Mouse (Mus musculus): ENCODE results near the gene A430078G23Rik.

A430078G23Rik gene

GRCm38 (mm10) chr8:3411901-3412301 is 58.7 kb downstream of the A430078G23Rik start:
- Histone ChIP-seq H3K36me3 (ENCODE audit: control insufficient read depth, insufficient read depth, low read length, poor library complexity, severe bottlenecking) (peaks cover 21% of the 10 kb centered on the region), H3K27me3 (ENCODE audit: control insufficient read depth, insufficient read depth, low read length, poor library complexity, severe bottlenecking) (no peaks in the 10 kb centered on the region)
- DNase-seq (ENCODE audit: low read depth, low spot score) = no peak

- Histone ChIP-seq H3K27me3 (ENCODE audit: control insufficient read depth, insufficient read depth, low read length, poor library complexity, severe bottlenecking) (no peaks in the 10 kb centered on the region), H3K36me3 (ENCODE audit: control insufficient read depth, insufficient read depth, low read length, poor library complexity, severe bottlenecking) (peaks cover 17% of the 10 kb centered on the region)
- no peak for DNase-seq (ENCODE audit: low read depth, low spot score)
Measured at GRCm38 (mm10) chr8:3412816-3413215, 59.6 kb downstream of the A430078G23Rik start.

GRCm38 (mm10) chr8:3414639-3415190 is 61.5 kb downstream of the A430078G23Rik start:
- no peak for DNase-seq (ENCODE audit: low read depth, low spot score)
- Histone ChIP-seq H3K27me3 (ENCODE audit: control insufficient read depth, insufficient read depth, low read length, poor library complexity, severe bottlenecking) (no peaks in the 10 kb centered on the region), H3K36me3 (ENCODE audit: control insufficient read depth, insufficient read depth, low read length, poor library complexity, severe bottlenecking) (peaks cover 15% of the 10 kb centered on the region)

- peaks cover 14% of the 10 kb centered on the region for H3K36me3 ChIP-seq (ENCODE audit: control insufficient read depth, insufficient read depth, low read length, poor library complexity, severe bottlenecking)
- no peak for DNase-seq (ENCODE audit: low read depth, low spot score)
- H3K27me3 ChIP-seq (ENCODE audit: control insufficient read depth, insufficient read depth, low read length, poor library complexity, severe bottlenecking) = no peaks in the 10 kb centered on the region
Measured at GRCm38 (mm10) chr8:3415259-3415658, 62.0 kb downstream of the A430078G23Rik start.

GRCm38 (mm10) chr8:3415661-3416060 is 62.4 kb downstream of the A430078G23Rik start:
- DNase-seq (ENCODE audit: low read depth, low spot score) = no peak
- no peaks in the 10 kb centered on the region for H3K27me3 ChIP-seq (ENCODE audit: control insufficient read depth, insufficient read depth, low read length, poor library complexity, severe bottlenecking)
- peaks cover 13% of the 10 kb centered on the region for H3K36me3 ChIP-seq (ENCODE audit: control insufficient read depth, insufficient read depth, low read length, poor library complexity, severe bottlenecking)

- no peak for DNase-seq (ENCODE audit: low read depth, low spot score)
Measured at GRCm38 (mm10) chr8:3416846-3417245, 63.6 kb downstream of the A430078G23Rik start.

GRCm38 (mm10) chr8:3417455-3417854 is 64.2 kb downstream of the A430078G23Rik start:
- H3K36me3 ChIP-seq (ENCODE audit: control insufficient read depth, insufficient read depth, low read length, poor library complexity, severe bottlenecking) = peaks cover 9% of the 10 kb centered on the region
- DNase-seq (ENCODE audit: low read depth, low spot score) = no peak
- no peaks in the 10 kb centered on the region for H3K27me3 ChIP-seq (ENCODE audit: control insufficient read depth, insufficient read depth, low read length, poor library complexity, severe bottlenecking)

More at GRCm38 (mm10) chr8:3416846-3417245, 63.6 kb downstream of the A430078G23Rik start:
- H3K36me3 ChIP-seq (ENCODE audit: control insufficient read depth, insufficient read depth, low read length, poor library complexity, severe bottlenecking) = peaks cover 10% of the 10 kb centered on the region
- no peaks in the 10 kb centered on the region for H3K27me3 ChIP-seq (ENCODE audit: control insufficient read depth, insufficient read depth, low read length, poor library complexity, severe bottlenecking)

GRCm38 (mm10) chr8:3418101-3418500 is 64.9 kb downstream of the A430078G23Rik start:
- Histone ChIP-seq H3K27me3 (ENCODE audit: control insufficient read depth, insufficient read depth, low read length, poor library complexity, severe bottlenecking) (no peaks in the 10 kb centered on the region), H3K36me3 (ENCODE audit: control insufficient read depth, insufficient read depth, low read length, poor library complexity, severe bottlenecking) (peaks cover 7% of the 10 kb centered on the region)
- DNase-seq (ENCODE audit: low read depth, low spot score) = no peak

- DNase-seq (ENCODE audit: low read depth, low spot score) = no peak
- Histone ChIP-seq H3K36me3 (ENCODE audit: control insufficient read depth, insufficient read depth, low read length, poor library complexity, severe bottlenecking) (peaks cover 6% of the 10 kb centered on the region), H3K27me3 (ENCODE audit: control insufficient read depth, insufficient read depth, low read length, poor library complexity, severe bottlenecking) (no peaks in the 10 kb centered on the region)
Measured at GRCm38 (mm10) chr8:3420105-3420706, 67.0 kb downstream of the A430078G23Rik start.

- no peak for DNase-seq (ENCODE audit: low read depth, low spot score)
- Histone ChIP-seq H3K27me3 (ENCODE audit: control insufficient read depth, insufficient read depth, low read length, poor library complexity, severe bottlenecking) (no peaks in the 10 kb centered on the region), H3K36me3 (ENCODE audit: control insufficient read depth, insufficient read depth, low read length, poor library complexity, severe bottlenecking) (peaks cover 15% of the 10 kb centered on the region)
Measured at GRCm38 (mm10) chr8:3421507-3421906, 68.3 kb downstream of the A430078G23Rik start.

GRCm38 (mm10) chr8:3425217-3425616 is 72.0 kb downstream of the A430078G23Rik start:
- H3K27me3 ChIP-seq (ENCODE audit: control insufficient read depth, insufficient read depth, low read length, poor library complexity, severe bottlenecking) = no peaks in the 10 kb centered on the region
- peaks cover 25% of the 10 kb centered on the region for H3K36me3 ChIP-seq (ENCODE audit: control insufficient read depth, insufficient read depth, low read length, poor library complexity, severe bottlenecking)
- DNase-seq (ENCODE audit: low read depth, low spot score) = no peak

GRCm38 (mm10) chr8:3426211-3426610 is 73.0 kb downstream of the A430078G23Rik start:
- no peaks in the 10 kb centered on the region for H3K27me3 ChIP-seq (ENCODE audit: control insufficient read depth, insufficient read depth, low read length, poor library complexity, severe bottlenecking)
- DNase-seq (ENCODE audit: low read depth, low spot score) = no peak
- peaks cover 28% of the 10 kb centered on the region for H3K36me3 ChIP-seq (ENCODE audit: control insufficient read depth, insufficient read depth, low read length, poor library complexity, severe bottlenecking)

- DNase-seq (ENCODE audit: low read depth, low spot score) = no peak
- H3K27me3 ChIP-seq (ENCODE audit: control insufficient read depth, insufficient read depth, low read length, poor library complexity, severe bottlenecking) = no peaks in the 10 kb centered on the region
Measured at GRCm38 (mm10) chr8:3428426-3428825, 75.2 kb downstream of the A430078G23Rik start.

GRCm38 (mm10) chr8:3429966-3430365 is 76.8 kb downstream of the A430078G23Rik start:
- Histone ChIP-seq H3K27me3 (ENCODE audit: control insufficient read depth, insufficient read depth, low read length, poor library complexity, severe bottlenecking) (no peaks in the 10 kb centered on the region), H3K36me3 (ENCODE audit: control insufficient read depth, insufficient read depth, low read length, poor library complexity, severe bottlenecking) (peaks cover 32% of the 10 kb centered on the region)
- no peak for DNase-seq (ENCODE audit: low read depth, low spot score)

More at GRCm38 (mm10) chr8:3428426-3428825, 75.2 kb downstream of the A430078G23Rik start:
- peaks cover 30% of the 10 kb centered on the region for H3K36me3 ChIP-seq (ENCODE audit: control insufficient read depth, insufficient read depth, low read length, poor library complexity, severe bottlenecking)

GRCm38 (mm10) chr8:3431113-3431512 is 77.9 kb downstream of the A430078G23Rik start:
- DNase-seq (ENCODE audit: low read depth, low spot score) = no peak
- H3K27me3 ChIP-seq (ENCODE audit: control insufficient read depth, insufficient read depth, low read length, poor library complexity, severe bottlenecking) = no peaks in the 10 kb centered on the region
- peaks cover 31% of the 10 kb centered on the region for H3K36me3 ChIP-seq (ENCODE audit: control insufficient read depth, insufficient read depth, low read length, poor library complexity, severe bottlenecking)

- Histone ChIP-seq H3K27me3 (ENCODE audit: control insufficient read depth, insufficient read depth, low read length, poor library complexity, severe bottlenecking) (no peaks in the 10 kb centered on the region), H3K36me3 (ENCODE audit: control insufficient read depth, insufficient read depth, low read length, poor library complexity, severe bottlenecking) (peaks cover 58% of the 10 kb centered on the region)
- DNase-seq (ENCODE audit: low read depth, low spot score) = no peak
Measured at GRCm38 (mm10) chr8:3436492-3436891, 83.3 kb downstream of the A430078G23Rik start.
